Mouse (Mus musculus): ENCODE results near the gene Acin1.
A peak's percentile ranks its signal among the peaks of the same experiment; 100 is the strongest.

Acin1 gene

DNA sequence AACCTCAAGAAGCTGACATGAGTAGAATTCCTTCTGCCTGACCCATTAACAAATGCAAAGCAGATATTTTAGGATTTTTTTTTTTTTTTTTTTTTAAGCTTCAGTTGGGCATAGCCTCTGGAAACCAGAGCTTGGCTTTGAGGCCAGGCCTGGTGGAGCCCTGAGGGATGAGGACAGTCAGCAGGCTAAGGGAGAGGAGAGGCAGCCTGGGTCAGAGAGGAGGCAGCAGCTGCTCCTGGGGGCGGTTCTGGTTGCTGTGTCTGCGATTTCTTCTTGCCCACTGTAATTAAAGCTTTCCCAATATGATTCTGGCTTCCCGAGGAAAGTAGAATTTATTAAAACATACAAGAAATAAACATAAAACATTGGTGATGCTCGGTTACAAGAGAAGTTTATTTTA, 77.5 kb downstream of the Acin1 start:
- DNase-seq (ENCODE audit: low read depth, low spot score): no peak

GRCm38 (mm10) chr14:54607226-54607625, 79.5 kb downstream of the Acin1 start:
- no peak for DNase-seq (ENCODE audit: low read depth, low spot score)

DNA sequence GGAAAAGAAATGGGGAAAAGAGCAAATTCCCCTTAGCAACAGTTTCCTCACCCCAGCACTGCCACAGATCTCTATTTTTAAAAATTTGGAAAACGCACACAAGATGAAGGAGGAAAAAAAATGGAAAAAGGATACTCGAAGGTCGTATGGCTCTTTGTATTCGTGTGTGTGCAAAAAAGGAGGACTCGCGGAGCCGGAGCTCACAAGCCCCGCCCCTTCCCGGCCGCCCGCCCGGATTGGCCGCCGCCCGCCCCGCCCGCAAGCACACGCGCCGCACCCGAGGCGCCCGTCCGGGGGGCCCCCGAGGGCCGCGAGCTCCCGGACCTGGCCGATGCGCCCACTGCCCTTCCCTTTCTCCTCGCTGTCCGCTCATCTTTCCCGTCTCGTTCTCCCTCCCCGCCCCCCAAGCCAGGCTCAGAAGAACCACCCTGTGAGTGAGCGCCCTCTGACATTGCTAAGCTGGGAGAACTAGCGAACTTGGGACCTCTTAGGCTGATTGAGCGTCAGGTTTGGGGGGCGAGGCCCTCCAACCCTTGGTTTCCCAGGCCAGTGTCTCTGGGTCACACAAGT, 80.9 kb downstream of the Acin1 start, which contains the start of gene 4931414P19Rik:
Gene 4931414P19Rik, minus strand, starts transcription at position 242 of the 570 bp plus-strand sequence.
- DNase-seq (ENCODE audit: low read depth, low spot score): peak; percentile 53

GRCm38 (mm10) chr14:54603686-54604085, 83.0 kb downstream of the Acin1 start:
- DNase-seq (ENCODE audit: low read depth, low spot score): no peak

DNA sequence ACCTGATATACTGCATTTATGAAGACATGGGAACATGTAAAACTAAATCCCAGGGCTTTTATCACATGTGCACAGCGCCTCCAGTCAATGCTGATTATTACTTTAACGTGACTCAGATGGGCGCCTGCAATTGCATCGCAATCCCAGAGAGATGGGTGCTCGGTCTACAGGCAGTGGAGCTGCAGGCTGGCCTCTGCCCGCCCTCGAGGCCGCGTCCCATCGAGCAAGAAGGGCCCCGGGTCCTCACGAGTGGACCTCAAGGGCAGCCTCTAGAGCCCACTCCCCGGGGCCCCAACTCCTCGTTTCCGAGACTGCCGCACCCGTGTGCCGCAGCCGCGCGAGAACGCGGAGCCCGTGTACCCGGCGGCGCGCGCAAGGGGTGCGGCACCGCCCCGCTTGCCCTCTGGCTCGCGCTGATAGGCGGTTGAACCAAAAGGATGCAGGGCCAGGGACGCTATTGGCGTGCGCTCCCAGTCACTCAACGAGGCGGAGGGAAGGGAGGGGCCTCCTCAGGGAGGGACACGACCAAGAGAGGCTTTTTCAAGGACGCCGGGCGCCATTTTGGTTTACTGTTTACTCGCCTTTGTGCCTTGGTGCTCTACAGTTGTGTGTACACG, 83.6 kb downstream of the Acin1 start:
- DNase-seq (ENCODE audit: low read depth, low spot score): peak; percentile 88

- DNase-seq (ENCODE audit: low read depth, low spot score): no peak
Measured at GRCm38 (mm10) chr14:54602613-54603012, 84.1 kb downstream of the Acin1 start.

DNA sequence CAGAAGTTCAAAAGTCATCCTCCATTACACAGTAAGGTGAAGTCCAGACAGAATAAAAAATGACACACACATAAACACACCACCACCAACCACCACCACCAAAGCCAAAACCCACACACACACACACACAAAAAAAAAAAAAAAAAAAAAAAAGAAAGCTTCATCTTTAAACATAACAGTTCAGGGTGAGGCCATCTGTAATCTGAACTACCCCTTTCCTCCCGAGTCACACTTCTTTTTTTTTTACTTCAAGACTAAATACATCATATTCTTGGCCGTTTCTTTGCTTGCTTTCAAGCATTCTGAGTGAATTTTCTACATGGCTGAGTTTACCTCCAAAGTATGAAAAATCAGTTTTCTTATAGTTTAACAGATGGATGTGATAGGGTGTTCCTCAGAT, 85.1 kb downstream of the Acin1 start:
- DNase-seq (ENCODE audit: low read depth, low spot score): no peak

- no peak for DNase-seq (ENCODE audit: low read depth, low spot score)
Measured at GRCm38 (mm10) chr14:54597084-54597483, 89.6 kb downstream of the Acin1 start.

DNA sequence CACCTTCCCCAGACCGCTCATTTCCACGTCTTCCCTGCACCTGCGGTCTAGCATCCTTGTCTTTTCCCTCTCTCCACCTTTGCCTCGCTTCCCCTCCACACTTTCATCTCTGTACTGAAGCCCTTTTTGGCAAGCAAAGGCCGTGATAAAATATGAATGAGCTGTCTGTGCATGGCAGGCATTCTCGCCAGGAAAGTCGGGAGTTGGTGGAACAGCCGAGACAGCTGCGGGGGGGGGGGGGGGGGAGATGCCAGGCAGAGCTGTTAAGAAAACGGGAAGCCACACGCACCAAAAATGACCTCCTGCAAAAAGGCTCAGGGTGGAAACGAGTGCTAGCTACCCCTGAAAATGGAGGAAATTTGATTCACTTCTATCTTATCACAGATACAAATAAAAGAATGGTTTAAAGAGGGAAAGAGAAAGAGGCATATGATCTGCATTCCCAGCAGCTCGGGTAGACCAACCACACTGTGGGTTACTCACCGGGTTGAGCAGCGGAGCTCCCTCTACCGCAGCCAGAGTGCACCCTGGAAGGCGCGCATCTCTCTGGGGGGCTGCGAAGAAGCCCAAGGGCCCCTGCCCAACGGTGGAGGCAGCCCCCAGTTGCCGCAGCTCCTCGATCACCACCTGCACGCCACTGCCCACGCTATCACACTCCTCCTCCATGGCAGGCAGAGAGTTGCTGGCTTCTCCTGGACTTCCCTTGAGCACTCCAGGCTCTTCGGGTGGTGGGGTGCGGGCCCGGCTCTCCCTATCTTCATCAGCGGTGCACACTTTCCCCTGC, 91.9 kb downstream of the Acin1 start:
- no peak for DNase-seq (ENCODE audit: low read depth, low spot score)

- DNase-seq (ENCODE audit: low read depth, low spot score): no peak
Measured at GRCm38 (mm10) chr14:54594055-54594454, 92.7 kb downstream of the Acin1 start.

DNA sequence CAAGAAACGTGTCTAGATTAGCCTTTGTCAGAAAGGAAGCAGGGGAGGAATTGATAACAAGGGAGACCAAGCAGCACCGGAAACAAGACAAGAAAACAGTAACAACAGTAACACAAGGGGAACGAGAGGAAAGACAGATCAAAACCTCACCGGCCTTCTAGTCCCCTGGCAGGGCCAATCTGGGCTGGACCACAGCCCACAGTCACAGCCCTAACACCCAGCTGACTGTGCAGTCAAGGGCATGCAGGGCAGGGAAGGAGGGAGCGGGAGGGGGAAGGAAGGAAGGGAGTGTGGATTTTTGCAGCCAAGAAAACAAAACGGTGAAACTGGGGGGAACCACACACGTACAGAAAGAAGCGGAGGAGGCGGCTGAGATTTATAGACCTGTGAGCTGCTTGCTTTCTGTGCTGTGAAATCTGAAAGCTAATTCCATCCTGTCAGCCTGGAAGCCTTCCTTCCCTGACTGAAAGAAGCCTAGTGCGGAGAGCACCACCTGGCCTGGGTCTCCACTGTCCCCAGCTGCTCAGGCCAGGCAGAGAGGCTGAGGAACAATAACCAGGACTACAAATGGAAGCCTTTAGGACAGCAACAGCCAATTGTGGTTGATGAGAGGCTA, 94.3 kb downstream of the Acin1 start:
- no peak for DNase-seq (ENCODE audit: low read depth, low spot score)
